Mouse (Mus musculus) brain, embryonic 14.5 days (tissue): ENCODE measurements around the gene Bcl7c.

ENCODE experiments used
- CTCF ChIP-seq: fragments of 200-500 bp; IDR thresholded peaks from 2 replicates; pipeline ENCODE4 v1.5.1; 2012; ENCODE audit warnings: inconsistent platforms, mild to moderate bottlenecking, moderate library complexity, borderline replicate concordance; ENCODE audit not compliant: insufficient read depth, insufficient read length; ENCODE audit errors: extremely low read depth
- POLR2A ChIP-seq: fragments of 200-500 bp; IDR thresholded peaks from 2 replicates; pipeline ENCODE4 v1.6.1; 2012; ENCODE audit warnings: mild to moderate bottlenecking, inconsistent platforms, borderline replicate concordance; ENCODE audit not compliant: poor library complexity, insufficient read depth, insufficient read length, severe bottlenecking; ENCODE audit errors: extremely low read depth

- TF ChIP-seq CTCF (no peak), POLR2A (no peak)
These were observed 6.1 kb upstream of the Bcl7c start for GRCm38 (mm10) chr7:127714816-127715215.
